ENCODE assay signal across 22 mouse cellular contexts in the genomic region with DNA sequence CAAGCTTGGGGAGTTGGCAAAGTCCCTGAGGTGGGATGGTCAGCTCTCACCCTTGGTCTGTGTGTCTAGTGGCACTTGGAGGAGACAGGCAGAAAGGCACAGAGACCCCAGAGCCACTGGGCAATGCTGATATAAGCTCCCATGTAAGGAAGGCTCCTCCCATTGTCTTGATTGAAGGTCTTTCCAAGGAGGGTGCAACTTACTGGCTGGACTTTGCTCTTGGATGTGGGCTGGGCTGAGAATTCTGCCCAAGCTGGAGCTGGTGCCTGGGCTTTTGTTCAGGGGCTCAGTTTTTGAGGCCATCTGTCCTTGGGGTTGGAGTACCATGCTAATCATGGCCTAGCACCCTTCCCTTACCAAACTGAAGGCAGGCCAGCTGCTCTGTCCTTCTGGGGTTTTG. TPM values are rescaled to one million over a fixed set of nuclear protein-coding genes. Genes with fewer than 3 reads are reported as not detected.
"Had no signal": no experiment of that assay in that cellular context is flagged by ENCODE, and none has a peak within 500 bp of the region (broad histone marks: within the 10 kb centered on the region; RNA-seq: fewer than 3 reads in every experiment).

No protein-coding gene starts in this region.

- H3K9me3 ChIP-seq: limb, embryonic 12.5 days; limb, embryonic 15.5 days; megakaryocyte, embryonic 14.5 days; neural tube, embryonic 12.5 days; neural tube, embryonic 15.5 days had no signal

- H3K9ac ChIP-seq: limb, embryonic 12.5 days; limb, embryonic 15.5 days; liver, embryonic 14.5 days; liver, postnatal 0 days; lung, embryonic 14.5 days; neural tube, embryonic 12.5 days; neural tube, embryonic 15.5 days had no signal

- DNase-seq: kidney, adult 18-20 months; left cerebral cortex, postnatal 4 days; liver, postnatal 0 days; lung, embryonic 14.5 days; midbrain, embryonic 14.5 days; right cerebral cortex, adult 18-20 months; right cerebral cortex, postnatal 14 days; right cerebral cortex, postnatal 4 days; thymus, adult 2 months; thymus, postnatal 14 days; thymus, postnatal 4 days had no signal

- H3K4me3 ChIP-seq: limb, embryonic 12.5 days; limb, embryonic 15.5 days; megakaryocyte, embryonic 14.5 days; neural tube, embryonic 12.5 days; neural tube, embryonic 15.5 days had no signal

- H3K36me3 ChIP-seq: neural tube, embryonic 12.5 days; neural tube, embryonic 15.5 days had no signal

- H3K27me3 ChIP-seq: limb, embryonic 12.5 days; limb, embryonic 15.5 days had no signal

- H3K4me1 ChIP-seq: megakaryocyte, embryonic 14.5 days had no signal

- H3K27ac ChIP-seq: kidney, postnatal 0 days; limb, embryonic 12.5 days; limb, embryonic 15.5 days; liver, embryonic 14.5 days; macrophage; neural tube, embryonic 12.5 days; neural tube, embryonic 15.5 days; stomach, postnatal 0 days had no signal

- H3K4me2 ChIP-seq: limb, embryonic 12.5 days; limb, embryonic 15.5 days; liver, embryonic 11.5 days; lung, embryonic 14.5 days; midbrain, embryonic 11.5 days; neural tube, embryonic 12.5 days; neural tube, embryonic 15.5 days had no signal

- ATAC-seq: liver, postnatal 0 days had no signal

RNA-seq across cellular contexts. Expression of a gene that starts 12.8 kb away (rescaled TPM):
- polyA plus RNA-seq: macrophage had no signal

RNA-seq across cellular contexts. Expression of a gene that starts 52.3 kb away (rescaled TPM):
- polyA plus RNA-seq: macrophage; midbrain, embryonic 14.5 days had no signal
